In the genomic region with DNA sequence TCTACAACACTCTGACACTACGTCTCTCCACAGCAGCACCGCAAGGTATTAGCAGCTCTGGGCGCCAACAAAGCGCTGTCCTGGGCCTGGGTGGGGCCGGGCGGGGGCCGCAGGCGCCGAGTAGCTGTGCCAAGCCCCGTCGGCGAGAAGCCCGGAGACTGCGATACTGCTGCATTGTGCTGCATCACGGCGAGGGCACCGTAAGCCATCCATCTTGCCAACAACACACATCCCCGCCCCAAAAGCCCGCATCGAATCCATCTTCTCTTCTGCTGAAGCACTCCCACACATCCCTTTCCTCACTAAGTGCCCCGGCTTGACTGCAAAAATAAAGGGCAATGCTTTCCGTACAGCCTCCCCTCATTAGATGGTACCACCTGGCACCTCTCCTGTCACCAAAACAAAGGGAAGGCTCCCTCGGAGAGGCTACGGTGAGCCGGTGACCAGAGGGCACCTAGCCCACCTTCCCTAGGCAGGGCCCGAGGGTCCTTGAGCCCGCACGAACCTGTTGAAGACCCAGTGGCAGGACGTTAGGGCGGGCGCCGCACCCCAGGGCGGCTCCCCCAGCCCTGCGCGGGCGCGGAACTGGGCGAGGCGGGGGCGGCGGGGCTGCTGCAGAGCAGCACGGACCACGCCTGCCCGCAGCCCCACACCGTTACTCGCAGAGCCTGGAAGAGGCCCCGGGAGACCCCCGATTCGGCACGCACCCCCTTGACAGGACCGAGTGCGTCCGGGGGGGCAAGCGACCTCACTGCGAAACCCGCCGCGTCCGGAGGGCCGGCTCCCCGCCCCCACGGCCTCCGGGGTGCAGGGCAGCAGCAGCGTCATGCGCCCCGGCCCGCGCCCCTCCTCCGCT, we compare ENCODE assay signal across 8 mouse cellular contexts. TPM values are rescaled to one million over a fixed set of nuclear protein-coding genes. Genes with fewer than 3 reads are reported as not detected.
DNase-seq lines count a peak whose midpoint lies in the region; ATAC-seq lines count a peak whose summit lies in the region.

No protein-coding gene starts in this region.

- DNase-seq in NIH3T3 (ENCODE audit: low read depth): peak; percentile 75
- DNase-seq in cerebellum, adult 9-10 months: peak; percentile 77
- peak; percentile 58 to 66 for DNase-seq in frontal cortex, postnatal 10 days (ENCODE audit: low spot score in 2 of 2)
- DNase-seq in left cerebral cortex, adult 11 months (ENCODE audit: low spot score): peak; percentile 65
- peak; percentile 67 for DNase-seq in lung, postnatal 14 days
- DNase-seq in right cerebral cortex, adult 18-20 months: peak; percentile 82

- peaks cover 39% of the 10 kb centered on the region for H3K4me1 ChIP-seq in hindbrain, embryonic 13.5 days (replicated peaks)

- peak overlapping the region; percentile 97 for H3K9ac ChIP-seq in hindbrain, embryonic 13.5 days

- ATAC-seq in hindbrain, embryonic 13.5 days (ENCODE audit: low FRiP score): peak; percentile 69
- no peak for ATAC-seq in monocyte, adult 5-6 weeks (replicated peaks; ENCODE audit: insufficient number of reproducible peaks, low FRiP score, low TSS enrichment, poor library complexity, severe bottlenecking)

- under 1% methylated on average over 69 of the region's 69 CpGs for WGBS in hindbrain, embryonic 13.5 days

- H3K9me3 ChIP-seq in hindbrain, embryonic 13.5 days: no peaks in the 10 kb centered on the region

- H3K4me3 ChIP-seq in hindbrain, embryonic 13.5 days: peak overlapping the region; percentile 99

- H3K36me3 ChIP-seq in hindbrain, embryonic 13.5 days: no peaks in the 10 kb centered on the region

- H3K4me2 ChIP-seq in hindbrain, embryonic 13.5 days: peak overlapping the region; percentile 80

- H3K27ac ChIP-seq in hindbrain, embryonic 13.5 days: peak overlapping the region; percentile 98

- peaks cover 3% of the 10 kb centered on the region; the same call in 1 of the 2 replicates for H3K27me3 ChIP-seq in hindbrain, embryonic 13.5 days

RNA-seq across cellular contexts. Expression of a gene that starts 0.7 kb away (rescaled TPM):
- polyA plus RNA-seq in hindbrain, embryonic 13.5 days (2015; fragmentation: Nextera tagmentation; extraction: Ambion mirVana): 154 and 156 TPM in 2 replicates
- total RNA-seq in monocyte, adult 5-6 weeks (2017): 99.6 to 222 TPM (median 123 TPM) in 3 replicates
